Mouse (Mus musculus) MEL (cell line): Measurements from ENCODE around the gene Lrrc4b.

Experiments
- CTCF ChIP-seq, 3 experiments: IDR thresholded peaks in 2 of 3; conservative IDR thresholded peaks in 1 of 3; 2 replicates each; pipeline ENCODE4 v1.5.1; 2011 to 2012; ENCODE audit warnings: low read length in 3 of 3, low read depth in 2 of 3, mild to moderate bottlenecking in 2 of 3, improper control_type of control experiment in 1 of 3, inconsistent platforms in 1 of 3, mixed read lengths in 1 of 3, moderate library complexity in 1 of 3; ENCODE audit not compliant: control insufficient read depth in 1 of 3, insufficient read depth in 1 of 3, poor library complexity in 1 of 3, severe bottlenecking in 1 of 3
- E2F4 ChIP-seq: IDR thresholded peaks from 2 replicates; pipeline ENCODE4 v1.6.1; 2011; ENCODE audit warnings: low read depth, low read length, improper control_type of control experiment, borderline replicate concordance
- EP300 ChIP-seq, 2 experiments: IDR thresholded peaks; 2 replicates each; pipeline ENCODE4 v1.6.1; 2011; ENCODE audit warnings: improper control_type of control experiment in 2 of 2, low read length in 2 of 2, low read depth in 1 of 2, mild to moderate bottlenecking in 1 of 2
- GATA1 ChIP-seq: IDR thresholded peaks from 2 replicates; pipeline ENCODE4 v1.6.1; 2011; ENCODE audit warnings: low read depth, low read length, improper control_type of control experiment
- MAZ ChIP-seq: IDR thresholded peaks from 2 replicates; pipeline ENCODE4 v1.6.1; 2012; ENCODE audit warnings: low read depth, mild to moderate bottlenecking, inconsistent platforms, low read length, improper control_type of control experiment
- POLR2AphosphoS2 ChIP-seq: IDR thresholded peaks from 2 replicates; pipeline ENCODE4 v1.6.1; 2011; ENCODE audit warnings: low read length, improper control_type of control experiment
- POLR2AphosphoS5 ChIP-seq: IDR thresholded peaks from 2 replicates; pipeline ENCODE4 v1.6.1; 2012; ENCODE audit warnings: low read depth, borderline replicate concordance, mild to moderate bottlenecking, inconsistent platforms, low read length, moderate library complexity, mixed read lengths
- RCOR1 ChIP-seq: IDR thresholded peaks from 2 replicates; pipeline ENCODE4 v1.6.1; 2012; ENCODE audit warnings: low read depth, mild to moderate bottlenecking, inconsistent platforms, low read length, improper control_type of control experiment
- SIN3A ChIP-seq: IDR thresholded peaks from 2 replicates; pipeline ENCODE4 v1.6.1; 2012; ENCODE audit warnings: low read length, improper control_type of control experiment, inconsistent platforms
- USF1 ChIP-seq: IDR thresholded peaks from 2 replicates; pipeline ENCODE4 v1.6.1; 2014; ENCODE audit warnings: low read depth, mild to moderate bottlenecking, inconsistent platforms, low read length, improper control_type of control experiment, moderate library complexity

- TF ChIP-seq MAZ (no peak), CTCF (IDR thresholded peaks at IDR 0.05 in 2 of 3, conservative IDR thresholded peaks at IDR 0.05 in 1 of 3; ENCODE audit: control insufficient read depth in 1 of 3, insufficient read depth in 1 of 3, low read depth in 2 of 3, low read length in 3 of 3, poor library complexity in 1 of 3, severe bottlenecking in 1 of 3) (peak in 1 of 3 experiments; percentile 23; a peak in 1 of 6 replicates), RCOR1 (no peak), EP300 (IDR thresholded peaks at IDR 0.05; ENCODE audit: low read depth in 1 of 2, low read length in 2 of 2) (no peak), GATA1 (no peak), POLR2AphosphoS5 (no peak), SIN3A (no peak), E2F4 (no peak), USF1 (no peak), POLR2AphosphoS2 (no peak)
Observed at GRCm38 (mm10) chr7:44436267-44436666, 7.4 kb downstream of the Lrrc4b start.
